Mouse (Mus musculus): Measurements from ENCODE around the gene Olfr198. TPM values are rescaled to one million over a fixed set of nuclear protein-coding genes. Genes with fewer than 3 reads are reported as not detected.
"Not testable (repeated sequence)": the region's sequence is repeated elsewhere in the genome, so short reads cannot be mapped to it uniquely, and the experiment has no call there.

Gene Olfr198
- polyA plus RNA-seq (2016; fragmentation: Nextera tagmentation; extraction: Ambion mirVana) = not detected in 2 replicates

DNA sequence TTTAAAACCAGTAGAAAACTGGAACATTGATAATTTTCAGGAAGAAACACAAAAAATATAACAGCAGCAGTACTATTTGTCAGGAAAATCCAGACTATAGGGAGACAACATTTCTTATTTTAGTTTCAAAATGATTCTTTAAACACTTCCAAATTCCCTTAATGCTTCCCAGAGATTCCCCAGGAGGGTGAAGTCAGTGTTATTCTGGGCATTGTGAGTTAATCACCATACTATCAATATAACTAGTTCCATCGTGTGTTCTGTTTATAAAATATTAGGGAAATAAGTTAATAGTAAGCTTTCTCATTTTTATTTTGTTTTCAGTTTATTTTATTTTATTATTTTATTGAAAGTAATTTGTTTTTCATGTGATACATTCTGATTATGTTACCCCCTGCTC lies at the start of gene Olfr198:
Olfr198 (minus strand) TSS at position 101 of the 400 bp plus-strand sequence.
- 64% methylated on average over 1 of the region's 1 CpGs for WGBS

DNA sequence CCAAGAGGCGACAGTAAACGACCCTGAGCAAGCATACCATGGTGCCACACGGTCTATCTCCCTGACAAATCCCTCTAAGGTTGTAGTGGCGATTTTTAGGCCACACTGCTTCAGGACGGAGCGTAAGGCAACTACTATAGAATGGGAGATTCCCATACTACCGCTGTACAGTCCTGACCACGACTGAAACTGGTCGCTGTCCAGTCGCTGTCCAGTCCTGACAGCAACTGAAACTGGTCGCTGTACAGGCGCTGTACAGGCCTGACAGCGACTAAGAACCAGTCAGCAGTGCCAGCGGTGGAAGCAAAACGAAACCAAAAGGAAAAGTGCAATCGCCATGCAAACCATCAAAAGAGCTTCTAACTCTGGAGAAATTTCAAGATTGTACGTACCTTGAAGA lies 46.4 kb upstream of the Olfr198 start:
- no peak overlapping the region for H3K27ac ChIP-seq
- H3K9me3 ChIP-seq = no peaks in the 10 kb centered on the region; the same call in 1 of the 2 replicates
- H3K36me3 ChIP-seq = no peaks in the 10 kb centered on the region
- WGBS = 80% methylated on average over 17 of the region's 17 CpGs
- H3K4me1 ChIP-seq = no peaks in the 10 kb centered on the region
- H3K4me3 ChIP-seq = no peak overlapping the region
- no peaks in the 10 kb centered on the region for H3K27me3 ChIP-seq (ENCODE audit: insufficient read depth, poor library complexity, severe bottlenecking)
- DNase-seq (ENCODE audit: low spot score) = no peak

More for the DNA sequence above, at the start of gene Olfr198:
- not testable (repeated sequence) for H3K4me1 ChIP-seq; H3K4me3 ChIP-seq; DNase-seq (ENCODE audit: low spot score); H3K9me3 ChIP-seq; H3K27me3 ChIP-seq (ENCODE audit: insufficient read depth, poor library complexity, severe bottlenecking); H3K36me3 ChIP-seq; H3K27ac ChIP-seq

DNA sequence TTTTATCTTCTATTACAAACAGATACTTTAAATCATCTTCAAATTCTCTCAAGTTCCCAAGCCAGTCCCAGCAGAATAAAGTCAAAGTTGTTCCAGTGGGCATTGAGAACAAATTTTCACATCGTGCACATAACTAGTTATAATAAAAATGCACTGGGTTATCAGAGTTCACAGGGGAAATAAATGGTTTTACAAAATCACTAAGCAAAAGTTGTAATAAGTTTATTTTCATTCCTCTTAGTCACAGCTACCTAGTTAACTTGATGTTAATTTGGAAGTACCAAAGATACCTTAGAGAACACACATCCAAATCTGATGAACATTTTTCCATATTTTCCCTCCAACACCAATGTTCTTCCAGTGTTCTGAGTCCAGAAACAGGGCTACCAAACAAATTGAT lies 16.3 kb upstream of the Olfr198 start, which contains the start of gene Olfr199:
Olfr199 (minus strand) TSS at position 101 of the 400 bp plus-strand sequence.
- H3K27me3 ChIP-seq (ENCODE audit: insufficient read depth, poor library complexity, severe bottlenecking); H3K36me3 ChIP-seq; H3K4me3 ChIP-seq; H3K4me1 ChIP-seq; H3K27ac ChIP-seq; H3K9me3 ChIP-seq; DNase-seq (ENCODE audit: low spot score): not testable (repeated sequence)
- 61% methylated on average over 1 of the region's 1 CpGs for WGBS

DNA sequence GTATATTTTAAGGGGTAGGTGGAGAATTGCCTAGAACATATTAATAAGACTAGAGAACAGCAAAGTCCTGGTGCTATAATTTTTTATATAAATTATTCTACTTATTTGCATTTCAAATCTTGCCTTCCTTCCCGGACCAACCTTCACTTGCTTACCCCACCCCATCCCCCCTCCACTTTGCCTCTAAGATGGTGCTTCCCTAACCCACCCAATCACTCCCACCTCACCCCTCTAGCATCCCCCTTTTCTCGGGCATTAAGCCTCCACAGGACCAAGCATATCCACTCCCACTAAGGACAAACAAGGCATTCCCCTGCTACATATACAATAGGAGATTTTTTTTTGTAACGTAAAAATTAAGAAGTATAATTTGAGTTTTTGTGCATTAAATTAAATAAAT lies 14.5 kb upstream of the Olfr198 start:
- DNase-seq (ENCODE audit: low spot score) = not testable (repeated sequence)
- WGBS = 80% methylated on average over 3 of the region's 3 CpGs

DNA sequence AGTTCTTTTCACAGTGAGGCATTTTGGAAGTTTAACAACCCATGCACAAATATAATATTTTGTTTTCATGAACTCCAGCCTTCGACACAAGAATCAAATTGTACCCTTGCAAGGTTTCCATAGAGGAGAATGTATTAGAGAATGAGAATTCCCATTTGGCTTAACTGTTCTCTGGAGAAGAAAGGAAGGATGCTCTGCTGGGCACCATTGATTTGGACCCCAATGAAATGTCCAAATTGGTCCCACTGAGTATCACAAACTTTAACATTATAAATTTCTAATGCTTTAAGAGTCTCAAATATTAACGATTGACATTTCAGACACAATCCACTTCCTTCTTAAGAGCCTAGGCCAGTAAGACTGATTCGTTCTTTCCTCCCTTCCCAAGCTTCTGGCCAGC lies 33.0 kb downstream of the Olfr198 start, which contains the start of gene Olfr196:
Olfr196 (minus strand) TSS at position 101 of the 400 bp plus-strand sequence.
- H3K4me1 ChIP-seq = no peaks in the 10 kb centered on the region
- H3K36me3 ChIP-seq = no peaks in the 10 kb centered on the region
- no peaks in the 10 kb centered on the region for H3K27me3 ChIP-seq (ENCODE audit: insufficient read depth, poor library complexity, severe bottlenecking)
- H3K9me3 ChIP-seq = no peaks in the 10 kb centered on the region
- 78% methylated on average over 3 of the region's 3 CpGs for WGBS
- DNase-seq (ENCODE audit: low spot score) = no peak
- no peak within 1 kb of the TSS for H3K27ac ChIP-seq
- no peak within 1 kb of the TSS for H3K4me3 ChIP-seq

More for the DNA sequence above, 14.5 kb upstream of the Olfr198 start:
- not testable (repeated sequence) for H3K27ac ChIP-seq; H3K36me3 ChIP-seq; H3K4me3 ChIP-seq; H3K9me3 ChIP-seq; H3K27me3 ChIP-seq (ENCODE audit: insufficient read depth, poor library complexity, severe bottlenecking); H3K4me1 ChIP-seq

DNA sequence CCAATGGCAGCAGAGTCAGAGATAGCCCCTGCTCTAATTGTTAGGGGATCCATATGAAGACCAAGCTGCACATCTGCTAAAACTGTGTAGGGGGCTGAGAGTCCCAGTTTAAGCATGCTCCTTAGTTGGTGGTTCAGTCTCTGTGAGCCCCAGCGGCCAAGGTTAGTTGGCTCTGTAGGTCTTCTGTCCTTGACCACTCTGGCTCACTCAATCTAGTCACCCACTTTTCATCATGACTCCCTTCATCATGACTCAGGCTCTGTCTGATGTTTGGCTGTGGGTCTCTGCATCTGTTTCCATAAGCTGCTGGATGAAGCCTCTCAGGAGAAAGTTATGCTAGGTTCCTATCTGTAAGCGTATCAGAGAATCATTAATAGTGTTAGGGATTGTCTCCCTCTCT lies 51.3 kb downstream of the Olfr198 start:
- Histone ChIP-seq H3K9me3 (no peaks in the 10 kb centered on the region), H3K27me3 (ENCODE audit: insufficient read depth, poor library complexity, severe bottlenecking) (no peaks in the 10 kb centered on the region), H3K36me3 (no peaks in the 10 kb centered on the region), H3K4me1 (no peaks in the 10 kb centered on the region), H3K27ac (no peak overlapping the region), H3K4me3 (no peak overlapping the region)
- DNase-seq (ENCODE audit: low spot score) = no peak
- WGBS = 85% methylated on average over 2 of the region's 2 CpGs

Other genes starting within 250 kb of the Olfr198 start
- gene Olfr183, start 208.2 kb downstream of the Olfr198 start, polyA plus RNA-seq (2016; fragmentation: Nextera tagmentation; extraction: Ambion mirVana) = not detected in 2 replicates
- not detected in 2 replicates for gene Olfr186, start 173.2 kb downstream of the Olfr198 start, polyA plus RNA-seq (2016; fragmentation: Nextera tagmentation; extraction: Ambion mirVana)
- gene Olfr187, start 163.8 kb downstream of the Olfr198 start, polyA plus RNA-seq (2016; fragmentation: Nextera tagmentation; extraction: Ambion mirVana) = not detected in 2 replicates
- gene Olfr190, start 125.5 kb downstream of the Olfr198 start, polyA plus RNA-seq (2016; fragmentation: Nextera tagmentation; extraction: Ambion mirVana) = not detected in 2 replicates
- not detected in 2 replicates for gene Olfr191, start 113.7 kb downstream of the Olfr198 start, polyA plus RNA-seq (2016; fragmentation: Nextera tagmentation; extraction: Ambion mirVana)
- gene Olfr193, start 91.7 kb downstream of the Olfr198 start, polyA plus RNA-seq (2016; fragmentation: Nextera tagmentation; extraction: Ambion mirVana) = not detected in 2 replicates
- not detected in 2 replicates for gene Olfr194, start 82.5 kb downstream of the Olfr198 start, polyA plus RNA-seq (2016; fragmentation: Nextera tagmentation; extraction: Ambion mirVana)
- gene Olfr195, start 56.5 kb downstream of the Olfr198 start, polyA plus RNA-seq (2016; fragmentation: Nextera tagmentation; extraction: Ambion mirVana) = not detected in 2 replicates
- not detected in 2 replicates for gene Olfr196, start 33.1 kb downstream of the Olfr198 start, polyA plus RNA-seq (2016; fragmentation: Nextera tagmentation; extraction: Ambion mirVana)
- not detected in 2 replicates for gene Olfr199, start 16.2 kb upstream of the Olfr198 start, polyA plus RNA-seq (2016; fragmentation: Nextera tagmentation; extraction: Ambion mirVana)
- not detected in 2 replicates for gene Olfr201, start 69.1 kb upstream of the Olfr198 start, polyA plus RNA-seq (2016; fragmentation: Nextera tagmentation; extraction: Ambion mirVana)
- gene Olfr202, start 83.3 kb upstream of the Olfr198 start, polyA plus RNA-seq (2016; fragmentation: Nextera tagmentation; extraction: Ambion mirVana) = not detected in 2 replicates
- gene Olfr203, start 95.3 kb upstream of the Olfr198 start, polyA plus RNA-seq (2016; fragmentation: Nextera tagmentation; extraction: Ambion mirVana) = not detected in 2 replicates
- gene Olfr204, start 114.7 kb upstream of the Olfr198 start, polyA plus RNA-seq (2016; fragmentation: Nextera tagmentation; extraction: Ambion mirVana) = not detected in 2 replicates
- gene Olfr205, start 127.6 kb upstream of the Olfr198 start, polyA plus RNA-seq (2016; fragmentation: Nextera tagmentation; extraction: Ambion mirVana) = not detected in 2 replicates
- not detected in 2 replicates for gene Olfr206, start 145.7 kb upstream of the Olfr198 start, polyA plus RNA-seq (2016; fragmentation: Nextera tagmentation; extraction: Ambion mirVana)
- not detected in 2 replicates for gene Olfr209, start 160.5 kb upstream of the Olfr198 start, polyA plus RNA-seq (2016; fragmentation: Nextera tagmentation; extraction: Ambion mirVana)
- not detected in 2 replicates for gene Gabrr3, start 203.8 kb upstream of the Olfr198 start, polyA plus RNA-seq (2016; fragmentation: Nextera tagmentation; extraction: Ambion mirVana)

Data from heart, embryonic 10.5 days (tissue).